Mouse (Mus musculus) retina, postnatal 1 day (tissue): ENCODE data around the gene Hsd17b13.
"Not testable (repeated sequence)": the region's sequence is repeated elsewhere in the genome, so short reads cannot be mapped to it uniquely, and the experiment has no call there.

Source experiments
- DNase-seq: peaks from one replicate; pipeline ENCODE4 v3.0.0-alpha.2; 2012

Hsd17b13 gene

GRCm38 (mm10) chr5:103980705-103981560 is 3.7 kb upstream of the Hsd17b13 start:
- DNase-seq: no peak

GRCm38 (mm10) chr5:103977907-103978570 is 829 bp upstream of the Hsd17b13 start:
- DNase-seq: no peak

- DNase-seq: no peak
Observed at GRCm38 (mm10) chr5:103975736-103976135, 1.5 kb downstream of the Hsd17b13 start.

GRCm38 (mm10) chr5:103972801-103973200 is 4.4 kb downstream of the Hsd17b13 start:
- DNase-seq: no peak

GRCm38 (mm10) chr5:103972379-103972778 is 4.8 kb downstream of the Hsd17b13 start:
- DNase-seq: no peak

- DNase-seq: no peak
Observed at GRCm38 (mm10) chr5:103971051-103971450, 6.2 kb downstream of the Hsd17b13 start.

GRCm38 (mm10) chr5:103962935-103963429 is 14.2 kb downstream of the Hsd17b13 start:
- no peak for DNase-seq

- no peak for DNase-seq
Observed at GRCm38 (mm10) chr5:103954638-103955037, 22.6 kb downstream of the Hsd17b13 start.

GRCm38 (mm10) chr5:103953135-103954083 is 23.8 kb downstream of the Hsd17b13 start:
- no peak for DNase-seq

- not testable (repeated sequence) for DNase-seq
Observed at GRCm38 (mm10) chr5:103950138-103950537, 27.1 kb downstream of the Hsd17b13 start.

GRCm38 (mm10) chr5:103943183-103943582 is 34.0 kb downstream of the Hsd17b13 start:
- no peak for DNase-seq

GRCm38 (mm10) chr5:103939856-103940255 is 37.4 kb downstream of the Hsd17b13 start:
- DNase-seq: peak; percentile 65

- no peak for DNase-seq
Observed at GRCm38 (mm10) chr5:103939350-103939652, 37.9 kb downstream of the Hsd17b13 start.

GRCm38 (mm10) chr5:103938547-103939349 is 38.5 kb downstream of the Hsd17b13 start:
- DNase-seq: peak; percentile 96

GRCm38 (mm10) chr5:103936906-103937589 is 40.2 kb downstream of the Hsd17b13 start:
- DNase-seq: peak; percentile 69

- not testable (repeated sequence) for DNase-seq
Observed at GRCm38 (mm10) chr5:103931924-103932323, 45.3 kb downstream of the Hsd17b13 start.

- no peak for DNase-seq
Observed at GRCm38 (mm10) chr5:103930511-103930910, 46.7 kb downstream of the Hsd17b13 start.

GRCm38 (mm10) chr5:103928196-103928550 is 49.0 kb downstream of the Hsd17b13 start:
- DNase-seq: no peak

GRCm38 (mm10) chr5:103927429-103928195 is 49.6 kb downstream of the Hsd17b13 start:
- peak; percentile 91 for DNase-seq

- peak; percentile 51 for DNase-seq
Observed at GRCm38 (mm10) chr5:103926398-103926797, 50.8 kb downstream of the Hsd17b13 start.

GRCm38 (mm10) chr5:103923755-103924154 is 53.5 kb downstream of the Hsd17b13 start:
- no peak for DNase-seq
